Mouse (Mus musculus) embryonic fibroblast, embryonic 13.5 days (primary cell): ENCODE measurements around the gene Sik3. TPM values are rescaled to one million over a fixed set of nuclear protein-coding genes. Genes with fewer than 3 reads are reported as not detected.

Experiments used
- H3K27ac ChIP-seq: 2 replicates; pipeline ENCODE4 v1.5.1; 2012; ENCODE audit warnings: low read length, control low read depth, inconsistent platforms; ENCODE audit not compliant: insufficient read depth
- H3K4me1 ChIP-seq: 2 replicates; pipeline ENCODE4 v1.6.1; 2011; ENCODE audit warnings: low read length; ENCODE audit not compliant: control insufficient read depth, insufficient read depth
- H3K4me3 ChIP-seq: 2 replicates; pipeline ENCODE4 v1.5.1; 2011; ENCODE audit warnings: mild to moderate bottlenecking, control low read depth, low read length; ENCODE audit not compliant: insufficient read depth
- CTCF ChIP-seq: IDR thresholded peaks from 2 replicates; pipeline ENCODE4 v1.5.1; 2011; ENCODE audit warnings: mild to moderate bottlenecking, control low read depth, low read length, moderate library complexity, borderline replicate concordance; ENCODE audit not compliant: insufficient read depth
- POLR2A ChIP-seq: IDR thresholded peaks from 2 replicates; pipeline ENCODE4 v1.6.1; 2011; ENCODE audit warnings: low read depth, mild to moderate bottlenecking, control low read depth, low read length, moderate library complexity
- polyA plus RNA-seq: library from polyadenylated mRNA; stranded (reverse); fragments of >200 nt; gene quantifications from 2 replicates; pipeline ENCODE4 v1.2.4, GENCODE M21; 2011; ENCODE audit warnings: low read depth; ENCODE audit not compliant: missing spikeins, insufficient read length

Sik3 gene
- polyA plus RNA-seq, 1 experiment: 37.7 TPM

GRCm38 (mm10) chr9:46144976-46145375 lies 132.4 kb downstream of the Sik3 start:
- TF ChIP-seq CTCF (no peak), POLR2A (no peak)
- no peaks in the 10 kb centered on the region for H3K4me1 ChIP-seq
- H3K4me3 ChIP-seq: no peak overlapping the region
- no peak overlapping the region for H3K27ac ChIP-seq

GRCm38 (mm10) chr9:46146437-46146836 lies 133.8 kb downstream of the Sik3 start:
- Histone ChIP-seq H3K4me1 (no peaks in the 10 kb centered on the region), H3K4me3 (no peak overlapping the region), H3K27ac (no peak overlapping the region)
- TF ChIP-seq POLR2A (no peak), CTCF (no peak)

- H3K27ac ChIP-seq: no peak overlapping the region
- H3K4me3 ChIP-seq: no peak overlapping the region
- H3K4me1 ChIP-seq: no peaks in the 10 kb centered on the region
- no peak for TF ChIP-seq CTCF
- no peak for TF ChIP-seq POLR2A
These were observed 136.1 kb downstream of the Sik3 start for GRCm38 (mm10) chr9:46148723-46149122.

- Histone ChIP-seq H3K4me1 (no peaks in the 10 kb centered on the region), H3K27ac (no peak overlapping the region), H3K4me3 (no peak overlapping the region)
- TF ChIP-seq CTCF (no peak), POLR2A (no peak)
These were observed 136.8 kb downstream of the Sik3 start for GRCm38 (mm10) chr9:46149392-46149791.

- Histone ChIP-seq H3K4me3 (no peak overlapping the region), H3K27ac (no peak overlapping the region), H3K4me1 (no peaks in the 10 kb centered on the region)
- TF ChIP-seq CTCF: no peak
- no peak for TF ChIP-seq POLR2A
These were observed 137.5 kb downstream of the Sik3 start for GRCm38 (mm10) chr9:46150116-46150515.

- TF ChIP-seq CTCF (no peak), POLR2A (no peak)
- no peak overlapping the region for H3K27ac ChIP-seq
- no peaks in the 10 kb centered on the region for H3K4me1 ChIP-seq
These were observed 138.5 kb downstream of the Sik3 start for GRCm38 (mm10) chr9:46150890-46151703.

GRCm38 (mm10) chr9:46151704-46152040 lies 139.1 kb downstream of the Sik3 start:
- Histone ChIP-seq H3K4me3 (no peak overlapping the region), H3K27ac (no peak overlapping the region), H3K4me1 (no peaks in the 10 kb centered on the region)
- TF ChIP-seq CTCF: no peak
- TF ChIP-seq POLR2A: no peak

More at GRCm38 (mm10) chr9:46150890-46151703, 138.5 kb downstream of the Sik3 start:
- no peak overlapping the region for H3K4me3 ChIP-seq

- no peak overlapping the region for H3K4me3 ChIP-seq
- no peak overlapping the region for H3K27ac ChIP-seq
- TF ChIP-seq POLR2A: no peak
- TF ChIP-seq CTCF: no peak
- H3K4me1 ChIP-seq: no peaks in the 10 kb centered on the region
These were observed 139.7 kb downstream of the Sik3 start for GRCm38 (mm10) chr9:46152067-46153015.

GRCm38 (mm10) chr9:46154469-46154868 lies 141.8 kb downstream of the Sik3 start:
- Histone ChIP-seq H3K27ac (no peak overlapping the region), H3K4me1 (no peaks in the 10 kb centered on the region), H3K4me3 (no peak overlapping the region)
- TF ChIP-seq CTCF (no peak), POLR2A (no peak)
